Mouse (Mus musculus): ENCODE measurements at regions not wholly inside any gene's neighbourhood (a gene's known extent, or its start where the extent isn't known, plus 50 kb on each side); places are given as distances from the start of the nearest gene placed in this dataset.

DNA sequence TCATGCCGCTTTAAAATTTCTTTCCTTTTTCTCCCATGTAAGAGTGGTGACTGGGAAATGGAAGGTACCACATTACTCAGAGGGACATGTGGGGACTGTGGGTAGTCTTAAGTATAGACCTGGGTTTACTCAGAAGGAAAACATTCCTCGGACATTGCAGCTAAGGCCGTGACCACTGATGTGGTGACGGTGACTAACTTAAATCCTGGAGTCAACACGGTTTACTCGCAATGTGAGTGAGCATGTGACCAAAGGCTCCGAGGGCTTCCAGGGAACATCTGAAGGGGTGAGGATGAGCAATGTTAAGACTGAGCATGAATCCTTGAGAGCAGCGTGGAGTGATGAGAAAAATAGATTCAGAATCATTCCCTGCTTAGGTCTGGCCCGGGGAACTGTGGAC, 133.1 kb upstream of the Adamts5 start:
- no peak overlapping the region for H3K4me2 ChIP-seq (replicated peaks)
- H3K27ac ChIP-seq (replicated peaks), result no peak overlapping the region
- peak; percentile 43; the same call in 1 of the 2 replicates for ATAC-seq (ENCODE audit: insufficient number of reproducible peaks, low FRiP score, low TSS enrichment, low read depth)
- H3K36me3 ChIP-seq, result no peaks in the 10 kb centered on the region
- WGBS, result 81% methylated on average over 9 of the region's 9 CpGs
- H3K4me3 ChIP-seq (replicated peaks), result no peak overlapping the region
- H3K27me3 ChIP-seq, result no peaks in the 10 kb centered on the region
- no peaks in the 10 kb centered on the region for H3K9me3 ChIP-seq (replicated peaks)
- H3K9ac ChIP-seq, result no peak overlapping the region
- no peaks in the 10 kb centered on the region for H3K4me1 ChIP-seq

GRCm38 (mm10) chr16:86027700-86028099, 126.1 kb upstream of the Adamts5 start:
- no peaks in the 10 kb centered on the region for H3K27me3 ChIP-seq
- no peak overlapping the region for H3K4me2 ChIP-seq (replicated peaks)
- H3K9me3 ChIP-seq (replicated peaks), result no peaks in the 10 kb centered on the region
- H3K27ac ChIP-seq (replicated peaks), result no peak overlapping the region
- no peaks in the 10 kb centered on the region for H3K4me1 ChIP-seq
- H3K36me3 ChIP-seq, result no peaks in the 10 kb centered on the region
- WGBS, result 40% methylated on average over 2 of the region's 2 CpGs
- H3K9ac ChIP-seq, result no peak overlapping the region
- no peak for ATAC-seq (ENCODE audit: insufficient number of reproducible peaks, low FRiP score, low TSS enrichment, low read depth)
- H3K4me3 ChIP-seq (replicated peaks), result no peak overlapping the region

DNA sequence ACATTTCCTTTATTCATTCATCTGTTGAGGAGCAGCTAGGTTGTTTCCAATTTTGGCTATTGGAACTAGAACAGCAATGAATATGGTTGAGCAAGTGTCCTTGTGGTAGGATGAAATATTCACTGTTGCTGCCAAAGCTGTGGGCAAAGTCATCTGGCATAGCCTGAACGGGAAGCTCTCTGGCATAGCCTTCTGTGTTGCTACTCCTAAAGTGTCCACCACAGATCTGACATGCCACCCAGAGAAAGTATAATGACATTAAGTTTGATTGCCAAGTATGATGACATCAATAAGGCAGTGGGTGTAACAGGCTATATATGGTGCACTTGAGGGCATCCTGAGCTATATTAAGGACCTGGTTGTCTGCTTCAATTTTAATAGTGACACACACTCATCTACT, 113.7 kb upstream of the Adamts5 start:
- Histone ChIP-seq H3K4me3 (replicated peaks) (no peak overlapping the region), H3K27ac (replicated peaks) (no peak overlapping the region), H3K4me1 (no peaks in the 10 kb centered on the region), H3K9ac (no peak overlapping the region), H3K4me2 (replicated peaks) (no peak overlapping the region), H3K9me3 (replicated peaks) (no peaks in the 10 kb centered on the region), H3K27me3 (no peaks in the 10 kb centered on the region), H3K36me3 (no peaks in the 10 kb centered on the region)
- no peak for ATAC-seq (ENCODE audit: insufficient number of reproducible peaks, low FRiP score, low TSS enrichment, low read depth)
- WGBS, result 69% methylated on average over 1 of the region's 1 CpGs

DNA sequence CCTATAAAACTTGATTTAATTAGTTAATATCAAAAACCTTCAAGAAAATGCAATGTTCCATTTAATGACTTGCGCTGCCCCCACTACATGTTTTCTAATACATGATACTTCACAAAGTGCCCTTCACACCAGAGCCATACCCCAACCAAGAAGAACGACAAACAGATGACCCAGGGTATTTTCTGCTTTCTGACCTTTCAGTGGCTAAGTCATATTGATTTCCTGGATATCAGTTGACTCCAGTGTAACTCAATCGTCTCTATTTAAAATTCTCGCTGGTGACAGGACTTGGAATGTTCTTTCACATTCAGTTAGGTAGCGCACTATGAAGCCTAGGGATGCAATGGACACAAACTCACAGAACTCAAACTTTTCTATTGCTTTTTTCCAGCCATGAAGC, 109.4 kb upstream of the Adamts5 start:
- 54% methylated on average over 5 of the region's 5 CpGs for WGBS
- no peak for ATAC-seq (ENCODE audit: insufficient number of reproducible peaks, low FRiP score, low TSS enrichment, low read depth)
- H3K4me2 ChIP-seq (replicated peaks), result no peak overlapping the region
- H3K27ac ChIP-seq (replicated peaks), result no peak overlapping the region
- no peaks in the 10 kb centered on the region for H3K27me3 ChIP-seq
- no peaks in the 10 kb centered on the region for H3K9me3 ChIP-seq (replicated peaks)
- no peaks in the 10 kb centered on the region for H3K4me1 ChIP-seq
- no peak overlapping the region for H3K4me3 ChIP-seq (replicated peaks)
- H3K36me3 ChIP-seq, result no peaks in the 10 kb centered on the region
- H3K9ac ChIP-seq, result no peak overlapping the region

- no peak for ATAC-seq (ENCODE audit: insufficient number of reproducible peaks, low FRiP score, low TSS enrichment, low read depth)
- Histone ChIP-seq H3K27me3 (no peaks in the 10 kb centered on the region), H3K4me3 (replicated peaks) (no peak overlapping the region), H3K9ac (no peak overlapping the region), H3K4me2 (replicated peaks) (no peak overlapping the region), H3K4me1 (no peaks in the 10 kb centered on the region), H3K9me3 (replicated peaks) (no peaks in the 10 kb centered on the region), H3K27ac (replicated peaks) (no peak overlapping the region), H3K36me3 (no peaks in the 10 kb centered on the region)
- WGBS, result 33% methylated on average over 3 of the region's 3 CpGs
Measured at GRCm38 (mm10) chr16:86009638-86010329, 108.2 kb upstream of the Adamts5 start.

DNA sequence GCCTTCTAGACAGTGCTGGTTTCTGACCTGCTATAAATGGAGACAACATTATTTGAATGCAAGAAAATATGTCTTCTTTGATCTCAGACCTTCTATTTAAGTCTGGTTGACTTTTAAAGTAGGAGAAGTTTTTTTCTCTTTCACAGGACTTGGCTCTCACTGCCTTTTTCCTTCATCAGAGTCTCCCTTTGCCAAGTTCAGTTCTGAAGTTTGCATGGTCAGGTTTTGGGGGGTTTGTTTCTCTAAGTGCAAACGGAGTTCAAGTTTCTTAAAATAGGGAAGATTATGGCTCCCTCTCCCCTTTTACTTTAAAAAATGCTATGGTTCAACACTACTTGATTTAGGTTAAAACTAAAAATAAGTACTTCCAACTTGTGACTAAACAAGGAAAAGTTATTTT, 106.2 kb upstream of the Adamts5 start:
- WGBS, result 63% methylated on average over 1 of the region's 1 CpGs
- no peak overlapping the region for H3K27ac ChIP-seq (replicated peaks)
- no peak for ATAC-seq (ENCODE audit: insufficient number of reproducible peaks, low FRiP score, low TSS enrichment, low read depth)

GRCm38 (mm10) chr16:86000846-86001245, 99.2 kb upstream of the Adamts5 start:
- Histone ChIP-seq H3K4me2 (replicated peaks) (no peak overlapping the region), H3K36me3 (no peaks in the 10 kb centered on the region), H3K4me3 (replicated peaks) (no peak overlapping the region), H3K4me1 (no peaks in the 10 kb centered on the region), H3K9me3 (replicated peaks) (no peaks in the 10 kb centered on the region), H3K27me3 (no peaks in the 10 kb centered on the region), H3K9ac (no peak overlapping the region), H3K27ac (replicated peaks) (no peak overlapping the region)
- no peak for ATAC-seq (ENCODE audit: insufficient number of reproducible peaks, low FRiP score, low TSS enrichment, low read depth)
- 56% methylated on average over 1 of the region's 1 CpGs for WGBS

More for the DNA sequence above, 106.2 kb upstream of the Adamts5 start:
- Histone ChIP-seq H3K4me3 (replicated peaks) (no peak overlapping the region), H3K9me3 (replicated peaks) (no peaks in the 10 kb centered on the region), H3K27me3 (no peaks in the 10 kb centered on the region), H3K9ac (no peak overlapping the region), H3K36me3 (no peaks in the 10 kb centered on the region), H3K4me2 (replicated peaks) (no peak overlapping the region), H3K4me1 (no peaks in the 10 kb centered on the region)

GRCm38 (mm10) chr16:85985841-85986240, 84.2 kb upstream of the Adamts5 start:
- WGBS, result 58% methylated on average over 2 of the region's 2 CpGs
- H3K4me2 ChIP-seq (replicated peaks), result no peak overlapping the region

GRCm38 (mm10) chr16:85977102-85977501, 75.5 kb upstream of the Adamts5 start:
- Histone ChIP-seq H3K9me3 (replicated peaks) (no peaks in the 10 kb centered on the region), H3K9ac (no peak overlapping the region), H3K4me2 (replicated peaks) (no peak overlapping the region), H3K4me1 (no peaks in the 10 kb centered on the region), H3K27ac (replicated peaks) (no peak overlapping the region), H3K27me3 (no peaks in the 10 kb centered on the region), H3K36me3 (no peaks in the 10 kb centered on the region), H3K4me3 (replicated peaks) (no peak overlapping the region)
- no peak for ATAC-seq (ENCODE audit: insufficient number of reproducible peaks, low FRiP score, low TSS enrichment, low read depth)
- 69% methylated on average over 2 of the region's 2 CpGs for WGBS

More at GRCm38 (mm10) chr16:85985841-85986240, 84.2 kb upstream of the Adamts5 start:
- ATAC-seq (ENCODE audit: insufficient number of reproducible peaks, low FRiP score, low TSS enrichment, low read depth), result no peak; the same call in 1 of the 2 replicates
- H3K4me3 ChIP-seq (replicated peaks), result no peak overlapping the region
- no peaks in the 10 kb centered on the region for H3K27me3 ChIP-seq
- H3K9me3 ChIP-seq (replicated peaks), result no peaks in the 10 kb centered on the region
- H3K36me3 ChIP-seq, result no peaks in the 10 kb centered on the region
- no peak overlapping the region for H3K9ac ChIP-seq
- H3K4me1 ChIP-seq, result no peaks in the 10 kb centered on the region
- no peak overlapping the region for H3K27ac ChIP-seq (replicated peaks)

DNA sequence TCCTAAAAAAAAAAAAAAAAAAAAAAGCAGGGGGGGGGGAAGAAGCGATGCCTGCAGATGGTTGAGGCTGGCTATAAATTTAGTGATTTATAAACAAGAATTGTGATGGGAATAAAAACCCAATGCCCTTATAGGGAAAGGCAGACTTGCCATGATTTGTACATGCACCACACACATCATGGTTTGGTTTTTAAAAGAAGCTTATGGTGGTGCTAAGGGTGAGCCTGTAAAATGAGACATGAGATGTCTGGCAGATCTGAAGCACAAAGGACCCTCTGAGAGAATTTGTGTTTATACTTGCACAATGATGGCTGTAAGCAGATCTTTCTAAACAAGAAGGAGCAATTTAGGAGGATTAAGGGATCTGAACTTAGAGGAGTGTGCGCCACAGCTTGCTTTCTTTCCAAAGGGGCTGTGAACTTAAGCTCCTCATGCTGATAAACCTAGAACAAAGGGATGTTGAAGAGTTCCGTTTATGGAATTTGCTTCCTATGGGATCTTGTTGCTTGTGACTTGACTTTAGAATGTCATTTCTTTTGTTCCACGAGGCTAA, 65.3 kb upstream of the Adamts5 start:
- no peaks in the 10 kb centered on the region for H3K36me3 ChIP-seq
- no peak overlapping the region for H3K27ac ChIP-seq (replicated peaks)
- no peaks in the 10 kb centered on the region for H3K9me3 ChIP-seq (replicated peaks)
- H3K4me1 ChIP-seq, result peaks cover 6% of the 10 kb centered on the region; the same call in 1 of the 2 replicates
- no peak overlapping the region for H3K4me3 ChIP-seq (replicated peaks)
- WGBS, result 26% methylated on average over 4 of the region's 4 CpGs
- no peak overlapping the region for H3K4me2 ChIP-seq (replicated peaks)
- 0 out of 2 replicates have a peak, but pooled peaks have one; percentile 24 for ATAC-seq (ENCODE audit: insufficient number of reproducible peaks, low FRiP score, low TSS enrichment, low read depth)
- no peaks in the 10 kb centered on the region for H3K27me3 ChIP-seq
- H3K9ac ChIP-seq, result no peak overlapping the region

GRCm38 (mm10) chr16:85966251-85966650, 64.6 kb upstream of the Adamts5 start:
- ATAC-seq (ENCODE audit: insufficient number of reproducible peaks, low FRiP score, low TSS enrichment, low read depth), result 0 out of 2 replicates have a peak, but pooled peaks have one; percentile 15
- no peak overlapping the region for H3K4me2 ChIP-seq (replicated peaks)
- no peak overlapping the region for H3K9ac ChIP-seq
- H3K36me3 ChIP-seq, result no peaks in the 10 kb centered on the region
- no peak overlapping the region for H3K27ac ChIP-seq (replicated peaks)
- 62% methylated on average over 4 of the region's 4 CpGs for WGBS
- no peaks in the 10 kb centered on the region for H3K27me3 ChIP-seq
- no peaks in the 10 kb centered on the region for H3K9me3 ChIP-seq (replicated peaks)
- peaks cover 6% of the 10 kb centered on the region; the same call in 1 of the 2 replicates for H3K4me1 ChIP-seq
- no peak overlapping the region for H3K4me3 ChIP-seq (replicated peaks)
